Mouse (Mus musculus) pancreas, adult 10 weeks (tissue): ENCODE measurements around the gene Gbp2b. TPM values are rescaled to one million over a fixed set of nuclear protein-coding genes. Genes with fewer than 3 reads are reported as not detected.

ENCODE experiments used
- polyA plus RNA-seq: library from polyadenylated mRNA; stranded (reverse); fragments of 350-450 nt; fragmentation: Illumina TruSeq; extraction: RNeasy Lipid Tissue Mini Kit (QIAGEN cat#74804); gene quantifications from one replicate; pipeline ENCODE4 v1.2.3, GENCODE M21; 2015; ENCODE audit warnings: low read depth, low replicate concordance; ENCODE audit not compliant: insufficient read depth

The Gbp2b gene
- polyA plus RNA-seq, result 0.28 TPM

GRCm38 (mm10) chr3:142594547-142594946 is at the start of gene Gbp2b:
Gene Gbp2b (plus strand): TSS chr3:142594847.

GRCm38 (mm10) chr3:142559632-142560228 is 34.9 kb upstream of the Gbp2b start, which contains the start of gene Gbp3:
Gene Gbp3 (plus strand): TSS chr3:142560026.

GRCm38 (mm10) chr3:142620111-142620955 is 25.7 kb downstream of the Gbp2b start, which contains the start of gene Gbp2:
Gene Gbp2 (plus strand): TSS chr3:142620602.

Other genes starting within 250 kb of the Gbp2b start
- 8.6 TPM for gene Pdlim5, start 199.2 kb upstream of the Gbp2b start, polyA plus RNA-seq
- 2.4 TPM for gene Gbp5, start 100.9 kb upstream of the Gbp2b start, polyA plus RNA-seq
- 4.0 TPM for gene Gbp7, start 64.5 kb upstream of the Gbp2b start, polyA plus RNA-seq
- 7.6 TPM for gene Gbp3, start 34.8 kb upstream of the Gbp2b start, polyA plus RNA-seq
- 18.0 TPM for gene Gbp2, start 25.8 kb downstream of the Gbp2b start, polyA plus RNA-seq
- 7.4 TPM for gene Kyat3, start 106.2 kb downstream of the Gbp2b start, polyA plus RNA-seq
- gene Gtf2b, start 170.2 kb downstream of the Gbp2b start, polyA plus RNA-seq, result 10.1 TPM